Comparison of ENCODE assay signal across 27 mouse cellular contexts in the genomic region with DNA sequence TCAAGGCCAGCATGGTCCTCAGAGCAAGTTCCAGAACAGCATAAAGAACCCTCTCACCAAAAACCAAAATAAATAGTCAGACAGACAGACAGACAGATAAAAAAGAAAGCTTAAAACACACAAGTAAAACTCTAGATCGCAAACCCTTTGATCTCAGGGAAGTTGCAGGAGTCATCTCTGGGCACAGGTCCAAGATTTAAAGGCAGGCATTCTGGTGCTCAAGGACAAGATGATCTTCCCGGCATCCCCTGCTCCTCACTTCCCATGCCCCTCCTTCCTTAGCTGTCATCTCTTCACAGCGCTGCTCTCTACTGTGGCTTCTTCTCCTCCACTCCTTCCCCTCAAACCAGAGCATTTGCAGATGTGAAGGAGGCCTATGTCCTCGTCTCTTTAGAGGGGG.
A peak's percentile ranks its signal among the peaks of the same experiment; 100 is the strongest.
DNase-seq lines count a peak whose midpoint lies in the region; ATAC-seq and TF ChIP-seq lines count a peak whose summit lies in the region.
"Had no signal": no experiment of that assay in that cellular context is flagged by ENCODE, and none has a peak within 500 bp of the region (broad histone marks: within the 10 kb centered on the region; RNA-seq: fewer than 3 reads in every experiment).

No protein-coding gene starts in this region.

- no peaks in the 10 kb centered on the region for H3K27me3 ChIP-seq in kidney, postnatal 0 days (ENCODE audit: insufficient read depth, low read length)
- H3K27me3 ChIP-seq: CH12.LX; hindbrain, embryonic 15.5 days; liver, embryonic 15.5 days; neural tube, embryonic 12.5 days had no signal

- no peak overlapping the region for H3K4me3 ChIP-seq in kidney, postnatal 0 days (replicated peaks; ENCODE audit: low read depth, low read length)
- H3K4me3 ChIP-seq: forebrain, embryonic 10.5 days; heart, embryonic 10.5 days; hindbrain, embryonic 15.5 days; liver, embryonic 15.5 days; neural tube, embryonic 12.5 days had no signal

- intact Hi-C loops in left cerebral cortex, postnatal 36 days (cut with DNase I) = no loop called here

- no peak overlapping the region for H3K4me2 ChIP-seq in kidney, postnatal 0 days (ENCODE audit: low read length)
- H3K4me2 ChIP-seq: hindbrain, embryonic 15.5 days; liver, embryonic 15.5 days; neural tube, embryonic 12.5 days had no signal

- no peak for ATAC-seq in kidney, postnatal 0 days (replicated peaks; ENCODE audit: low FRiP score, low read depth)
- ATAC-seq in cerebellum, adult (ENCODE audit: insufficient number of reproducible peaks, low FRiP score, low TSS enrichment) = no peak
- ATAC-seq: activated CD4-positive, CD25-positive, alpha-beta regulatory T cell, adult 4 months; forebrain, embryonic 16.5 days had no signal

- DNase-seq in kidney, postnatal 0 days (ENCODE audit: low spot score) = peak; percentile 9
- no peak for DNase-seq in kidney, adult 9 months
- peak; percentile 28 for DNase-seq in lung, postnatal 10 days
- no peak for DNase-seq in lung, postnatal 14 days
- peak; percentile 49 for DNase-seq in MN1 (ENCODE audit: low spot score)
- peak; percentile 72 for DNase-seq in adrenal gland, postnatal 14 days
- DNase-seq in left cerebral cortex, postnatal 36 days (ENCODE audit: low spot score in 2 of 2) = no peak
- DNase-seq: B cell, adult 2 months; cerebellum, adult 8-10 months; gastrocnemius, postnatal 10 days; heart, postnatal 4 days; kidney, postnatal 4 days; liver; midbrain, embryonic 14.5 days; right cerebral cortex, postnatal 4 days; thymus, adult 18-20 months; thymus, postnatal 4 days had no signal

- no peaks in the 10 kb centered on the region for H3K9me3 ChIP-seq in kidney, postnatal 0 days (replicated peaks; ENCODE audit: low read length)
- H3K9me3 ChIP-seq: forebrain, embryonic 10.5 days; G1E; heart, embryonic 10.5 days; hindbrain, embryonic 15.5 days; liver, embryonic 15.5 days; neural tube, embryonic 12.5 days had no signal

- H3K4me1 ChIP-seq in kidney, postnatal 0 days (replicated peaks; ENCODE audit: insufficient read depth, low read length) = no peaks in the 10 kb centered on the region
- H3K4me1 ChIP-seq: forebrain, embryonic 10.5 days; heart, embryonic 10.5 days; hindbrain, embryonic 15.5 days; liver, embryonic 15.5 days; neural tube, embryonic 12.5 days had no signal

- WGBS in kidney, postnatal 0 days = 58% methylated on average over 4 of the region's 4 CpGs

- TF ChIP-seq CTCF in kidney, postnatal 0 days (IDR thresholded peaks at IDR 0.05; ENCODE audit: low read depth) = no peak

- H3K9ac ChIP-seq in kidney, postnatal 0 days (ENCODE audit: low read depth, low read length) = no peak overlapping the region
- H3K9ac ChIP-seq: hindbrain, embryonic 15.5 days; liver, embryonic 15.5 days; neural tube, embryonic 12.5 days had no signal

- H3K36me3 ChIP-seq in kidney, postnatal 0 days (ENCODE audit: insufficient read depth, low read length) = no peaks in the 10 kb centered on the region
- H3K36me3 ChIP-seq: forebrain, embryonic 10.5 days; G1E; heart, embryonic 10.5 days; hindbrain, embryonic 15.5 days; liver, embryonic 15.5 days; neural tube, embryonic 12.5 days had no signal

- H3K27ac ChIP-seq in kidney, postnatal 0 days = no peak overlapping the region
- H3K27ac ChIP-seq: forebrain, embryonic 10.5 days; heart, embryonic 10.5 days; hindbrain, embryonic 15.5 days; liver, embryonic 15.5 days; neural tube, embryonic 12.5 days had no signal

Comparison
In these comparisons a context has a peak if more than half of its experiments do, and no peak if none do; other contexts are left out.
1. DNase-seq: peak in kidney, postnatal 0 days (single experiment), lung, postnatal 10 days (single experiment), MN1 (single experiment) and adrenal gland, postnatal 14 days (single experiment); none in kidney, adult 9 months (single experiment), lung, postnatal 14 days (single experiment) and left cerebral cortex, postnatal 36 days (0 of 2).